Mouse (Mus musculus) MEL (cell line): ENCODE measurements around the gene Glo1. TPM values are rescaled to one million over a fixed set of nuclear protein-coding genes. Genes with fewer than 3 reads are reported as not detected.

Source experiments
- DNase-seq: peaks from one replicate; pipeline ENCODE4 v3.0.0; 2011; ENCODE audit warnings: low read depth, low spot score
- H3K27ac ChIP-seq: 2 replicates; pipeline ENCODE4 v1.5.1; 2012; ENCODE audit warnings: low read depth, mild to moderate bottlenecking, control low read depth, low read length, moderate library complexity; ENCODE audit not compliant: control insufficient read depth
- H3K27me3 ChIP-seq, 2 experiments: fragments of 150-350 bp in 1 of 2; sonication (generic) in 1 of 2; 2 replicates each; pipeline ENCODE4 v1.6.1; 2012; ENCODE audit warnings: low read length in 2 of 2, mild to moderate bottlenecking in 2 of 2, improper control_type of control experiment in 1 of 2, moderate library complexity in 1 of 2; ENCODE audit not compliant: insufficient read depth in 2 of 2, control insufficient read depth in 1 of 2
- H3K36me3 ChIP-seq, 2 experiments: 2 replicates each; pipeline ENCODE4 v1.6.1; 2012 to 2014; ENCODE audit warnings: low read length in 2 of 2, improper control_type of control experiment in 1 of 2, inconsistent platforms in 1 of 2, mild to moderate bottlenecking in 1 of 2; ENCODE audit not compliant: insufficient read depth in 2 of 2, control insufficient read depth in 1 of 2
- H3K4me1 ChIP-seq, 2 experiments: fragments of 150-350 bp in 1 of 2; sonication (generic) in 1 of 2; 2 replicates each; pipeline ENCODE4 v1.6.1; 2012; ENCODE audit warnings: low read length in 2 of 2, improper control_type of control experiment in 1 of 2, mild to moderate bottlenecking in 1 of 2; ENCODE audit not compliant: insufficient read depth in 2 of 2, control insufficient read depth in 1 of 2
- H3K4me3 ChIP-seq, 2 experiments: fragments of 150-350 bp in 1 of 2; sonication (generic) in 1 of 2; 2 replicates each; pipeline ENCODE4 v1.5.1; 2012; ENCODE audit warnings: low read depth in 2 of 2, low read length in 2 of 2, mild to moderate bottlenecking in 2 of 2, moderate library complexity in 2 of 2, control low read depth in 1 of 2, improper control_type of control experiment in 1 of 2; ENCODE audit not compliant: control insufficient read depth in 1 of 2, insufficient read depth in 1 of 2
- H3K79me2 ChIP-seq: 2 replicates; pipeline ENCODE4 v1.6.1; 2012; ENCODE audit warnings: mild to moderate bottlenecking, low read length, moderate library complexity; ENCODE audit not compliant: control insufficient read depth, poor library complexity, insufficient read depth
- H3K9ac ChIP-seq: 2 replicates; pipeline ENCODE4 v1.6.1; 2012; ENCODE audit warnings: low read depth, mild to moderate bottlenecking, control low read depth, low read length, moderate library complexity; ENCODE audit not compliant: control insufficient read depth, poor library complexity, severe bottlenecking
- H3K9me3 ChIP-seq: fragments of 150-350 bp; sonication (generic); replicated peaks from 2 replicates; pipeline ENCODE4 v1.6.1; 2012; ENCODE audit warnings: mild to moderate bottlenecking, low read length, improper control_type of control experiment, moderate library complexity; ENCODE audit not compliant: insufficient read depth
- BHLHE40 ChIP-seq: IDR thresholded peaks from 2 replicates; pipeline ENCODE4 v1.6.1; 2012; ENCODE audit warnings: low read depth, mild to moderate bottlenecking, inconsistent platforms, low read length, improper control_type of control experiment, borderline replicate concordance
- CHD1 ChIP-seq: IDR thresholded peaks from 2 replicates; pipeline ENCODE4 v1.6.1; 2012; ENCODE audit warnings: low read depth, mild to moderate bottlenecking, inconsistent platforms, low read length, improper control_type of control experiment
- CTCF ChIP-seq, 3 experiments: IDR thresholded peaks in 2 of 3; conservative IDR thresholded peaks in 1 of 3; 2 replicates each; pipeline ENCODE4 v1.5.1; 2011 to 2012; ENCODE audit warnings: low read length in 3 of 3, low read depth in 2 of 3, mild to moderate bottlenecking in 2 of 3, improper control_type of control experiment in 1 of 3, inconsistent platforms in 1 of 3, mixed read lengths in 1 of 3, moderate library complexity in 1 of 3; ENCODE audit not compliant: control insufficient read depth in 1 of 3, insufficient read depth in 1 of 3, poor library complexity in 1 of 3, severe bottlenecking in 1 of 3
- GATA1 ChIP-seq: IDR thresholded peaks from 2 replicates; pipeline ENCODE4 v1.6.1; 2011; ENCODE audit warnings: low read depth, low read length, improper control_type of control experiment
- HCFC1 ChIP-seq: IDR thresholded peaks from 2 replicates; pipeline ENCODE4 v1.6.1; 2012; ENCODE audit warnings: low read depth, mild to moderate bottlenecking, inconsistent platforms, low read length, improper control_type of control experiment, moderate library complexity
- MAFK ChIP-seq: IDR thresholded peaks from 2 replicates; pipeline ENCODE4 v1.6.1; 2011; ENCODE audit warnings: low read depth, mild to moderate bottlenecking, low read length, improper control_type of control experiment, borderline replicate concordance
- MAZ ChIP-seq: IDR thresholded peaks from 2 replicates; pipeline ENCODE4 v1.6.1; 2012; ENCODE audit warnings: low read depth, mild to moderate bottlenecking, inconsistent platforms, low read length, improper control_type of control experiment
- NELFE ChIP-seq: IDR thresholded peaks from 2 replicates; pipeline ENCODE4 v1.6.1; 2011; ENCODE audit warnings: low read depth, low read length, improper control_type of control experiment
- POLR2AphosphoS2 ChIP-seq: IDR thresholded peaks from 2 replicates; pipeline ENCODE4 v1.6.1; 2011; ENCODE audit warnings: low read length, improper control_type of control experiment
- RAD21 ChIP-seq: IDR thresholded peaks from 2 replicates; pipeline ENCODE4 v1.6.1; 2011; ENCODE audit warnings: mild to moderate bottlenecking, low read depth, low read length, improper control_type of control experiment
- RCOR1 ChIP-seq: IDR thresholded peaks from 2 replicates; pipeline ENCODE4 v1.6.1; 2012; ENCODE audit warnings: low read depth, mild to moderate bottlenecking, inconsistent platforms, low read length, improper control_type of control experiment
- SIN3A ChIP-seq: IDR thresholded peaks from 2 replicates; pipeline ENCODE4 v1.6.1; 2012; ENCODE audit warnings: low read length, improper control_type of control experiment, inconsistent platforms
- SMC3 ChIP-seq: IDR thresholded peaks from 2 replicates; pipeline ENCODE4 v1.6.1; 2011; ENCODE audit warnings: low read depth, low read length, improper control_type of control experiment
- TBP ChIP-seq: IDR thresholded peaks from 2 replicates; pipeline ENCODE4 v1.8.0; 2011; ENCODE audit warnings: low read depth, low read length, improper control_type of control experiment
- UBTF ChIP-seq: IDR thresholded peaks from 2 replicates; pipeline ENCODE4 v1.6.1; 2012; ENCODE audit warnings: low read depth, mild to moderate bottlenecking, inconsistent platforms, low read length, improper control_type of control experiment, moderate library complexity, borderline replicate concordance; ENCODE audit not compliant: insufficient read depth
- USF1 ChIP-seq: IDR thresholded peaks from 2 replicates; pipeline ENCODE4 v1.6.1; 2014; ENCODE audit warnings: low read depth, mild to moderate bottlenecking, inconsistent platforms, low read length, improper control_type of control experiment, moderate library complexity
- ZC3H11A ChIP-seq: IDR thresholded peaks from 2 replicates; pipeline ENCODE4 v1.6.1; 2012; ENCODE audit warnings: low read depth, mild to moderate bottlenecking, inconsistent platforms, low read length, improper control_type of control experiment
- ZKSCAN1 ChIP-seq: IDR thresholded peaks from 2 replicates; pipeline ENCODE4 v1.6.1; 2012; ENCODE audit warnings: low read depth, mild to moderate bottlenecking, inconsistent platforms, low read length, improper control_type of control experiment, moderate library complexity
- polyA plus RNA-seq, 2 experiments: library from polyadenylated mRNA; stranded (reverse) in 1 of 2; unstranded in 1 of 2; fragments of >175 nt in 1 of 2; fragments of >200 nt in 1 of 2; gene quantifications; 2 replicates each; pipeline versions ENCODE4 v1.2.1 to v1.2.4; 2012; ENCODE audit warnings: low replicate concordance in 2 of 2, low read depth in 1 of 2; ENCODE audit not compliant: insufficient read length in 2 of 2, insufficient read depth in 1 of 2, missing spikeins in 1 of 2
- total RNA-seq: library from RNA; depleted of rRNA; stranded (reverse); fragments of 300-350 nt; gene quantifications from 2 replicates; pipeline ENCODE4 v1.2.3, GENCODE M21; 2012

The Glo1 gene
- total and polyA plus RNA-seq, 3 experiments: 58.5 to 288 (median 260) TPM

DNA sequence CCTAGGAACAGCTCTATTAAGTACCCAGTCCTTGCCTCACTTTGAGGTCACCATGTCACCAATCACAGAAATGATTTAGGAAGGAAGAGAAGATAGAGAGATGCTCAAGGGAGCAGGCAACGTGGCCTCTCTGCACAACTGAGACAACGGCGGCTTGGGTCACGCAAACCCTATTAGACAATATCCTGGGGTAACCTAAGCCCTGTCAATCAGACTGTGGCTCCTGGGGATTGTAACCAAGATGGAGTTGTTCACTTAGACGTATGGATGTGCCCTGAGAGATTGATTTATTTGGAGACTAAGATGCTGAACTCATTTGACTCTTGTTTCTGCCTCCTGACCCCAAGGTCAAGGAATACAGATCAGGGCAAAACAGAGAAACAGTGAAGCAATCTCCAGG lies 32.3 kb downstream of the Glo1 start:
- TF ChIP-seq USF1 (no peak), SMC3 (no peak), GATA1 (no peak), ZKSCAN1 (no peak), NELFE (no peak), RAD21 (no peak), BHLHE40 (no peak), HCFC1 (no peak), RCOR1 (no peak), MAZ (no peak), CHD1 (no peak)
- no peak overlapping the region for H3K27ac ChIP-seq
- H3K9me3 ChIP-seq: no peaks in the 10 kb centered on the region
- H3K79me2 ChIP-seq: no peaks in the 10 kb centered on the region; the same call in 1 of the 2 replicates
- H3K4me3 ChIP-seq: no peak overlapping the region
- no peak for DNase-seq
- no peak overlapping the region for H3K9ac ChIP-seq
- H3K27me3 ChIP-seq: no peaks in the 10 kb centered on the region
- H3K4me1 ChIP-seq: no peaks in the 10 kb centered on the region
- H3K36me3 ChIP-seq: peaks cover 0 to 42% of the 10 kb centered on the region in 2 experiments; a peak in 2 of 4 replicates

DNA sequence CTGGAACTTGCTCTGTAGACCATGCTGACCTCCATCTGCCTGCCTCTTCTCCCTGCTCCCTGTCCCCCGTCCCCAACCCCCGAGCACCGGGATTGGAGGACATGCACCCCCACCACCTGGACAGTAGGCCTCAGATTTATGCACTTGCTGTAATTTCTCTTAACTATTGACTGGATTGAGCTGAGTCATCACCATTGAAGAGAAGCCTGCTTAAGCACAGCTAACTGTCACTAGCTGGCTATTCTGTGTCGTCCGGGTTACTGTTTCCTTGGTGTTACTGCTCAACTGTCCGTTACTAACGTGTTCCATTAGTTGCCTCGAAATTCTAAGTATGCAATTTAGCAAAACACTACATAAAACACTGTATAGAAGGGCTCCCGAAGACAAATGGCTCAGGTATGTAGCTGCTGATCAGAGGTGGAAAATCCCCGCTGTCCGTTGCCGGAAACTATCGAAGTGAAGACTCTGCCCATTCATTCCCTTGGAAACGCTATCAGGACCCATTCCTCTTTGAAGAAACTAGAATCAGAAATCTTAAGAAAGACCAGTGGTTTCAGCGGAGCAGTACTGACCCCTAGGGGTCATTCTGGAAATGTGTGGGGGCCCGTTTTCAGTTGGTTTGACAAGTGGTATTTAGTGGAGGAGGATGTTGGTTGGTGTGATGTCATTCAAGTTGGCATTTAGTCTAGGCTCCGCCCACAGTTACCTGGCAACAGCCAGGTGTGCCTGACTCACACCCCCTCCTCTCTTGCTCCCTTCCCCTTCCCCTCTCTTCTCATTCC lies 36.1 kb downstream of the Glo1 start:
- no peak overlapping the region for H3K27ac ChIP-seq
- H3K79me2 ChIP-seq: no peaks in the 10 kb centered on the region
- no peaks in the 10 kb centered on the region for H3K9me3 ChIP-seq
- H3K4me1 ChIP-seq: no peaks in the 10 kb centered on the region
- TF ChIP-seq UBTF (no peak), ZC3H11A (peak; percentile 8; the same call in 1 of the 2 replicates), SMC3 (peak; percentile 56), TBP (0 out of 2 replicates have a peak, but pooled peaks have one; percentile 28), MAFK (peak; percentile 46; the same call in 1 of the 2 replicates), CTCF (IDR thresholded peaks at IDR 0.05 in 2 of 3, conservative IDR thresholded peaks at IDR 0.05 in 1 of 3; ENCODE audit: control insufficient read depth in 1 of 3, insufficient read depth in 1 of 3, low read depth in 2 of 3, low read length in 3 of 3, poor library complexity in 1 of 3, severe bottlenecking in 1 of 3) (peak; percentile 65 to 77 (median 75)), SIN3A (no peak), RAD21 (peak; percentile 60), POLR2AphosphoS2 (peak; percentile 51; the same call in 1 of the 2 replicates)
- no peak overlapping the region for H3K4me3 ChIP-seq
- peaks cover 0 to 9% of the 10 kb centered on the region in 2 experiments; a peak in 2 of 4 replicates for H3K36me3 ChIP-seq
- no peaks in the 10 kb centered on the region for H3K27me3 ChIP-seq
- DNase-seq: peak; percentile 67
- no peak overlapping the region for H3K9ac ChIP-seq
